Mouse (Mus musculus): ENCODE measurements around the gene Fam107b.

DNA sequence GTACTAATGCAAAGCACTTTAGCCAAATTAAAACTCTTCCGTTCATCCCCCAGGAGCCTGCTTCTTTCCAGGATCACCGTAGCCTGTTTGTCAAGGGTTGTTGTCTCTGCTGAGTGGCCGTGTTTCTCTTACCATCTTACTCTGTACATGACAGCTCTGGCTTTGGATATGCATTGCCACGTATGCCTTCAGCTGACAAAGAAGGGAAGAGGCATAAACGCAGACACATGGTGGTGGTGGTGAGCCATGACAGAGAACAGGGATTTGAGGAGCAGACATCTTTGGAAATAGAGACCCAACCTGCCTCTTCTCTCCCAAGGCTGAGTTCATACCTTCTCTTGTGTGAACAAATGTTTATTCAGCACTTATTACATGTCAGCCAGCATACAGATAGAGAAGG is 226.3 kb downstream of the Fam107b start:
- no peak for TF ChIP-seq CTCF (IDR thresholded peaks at IDR 0.05; ENCODE audit: insufficient read depth, low read length)
- TF ChIP-seq POLR2A (IDR thresholded peaks at IDR 0.05; ENCODE audit: borderline replicate concordance, extremely low read depth, low read depth, low read length): no peak

Measured in lung, adult 2 months (tissue).